Mouse (Mus musculus) activated CD4-positive, CD25-positive, alpha-beta regulatory T cell, adult 9 weeks (primary cell): Measurements from ENCODE around the gene Grb10. TPM values are rescaled to one million over a fixed set of nuclear protein-coding genes. Genes with fewer than 3 reads are reported as not detected.

Experiments used
- polyA plus RNA-seq: library from polyadenylated mRNA; unstranded; fragments of 100-300 nt; shearing (Covaris generic); gene quantifications from one replicate; pipeline ENCODE4 v1.2.1, GENCODE M21; 2017

Grb10 gene
- not detected for polyA plus RNA-seq

DNA sequence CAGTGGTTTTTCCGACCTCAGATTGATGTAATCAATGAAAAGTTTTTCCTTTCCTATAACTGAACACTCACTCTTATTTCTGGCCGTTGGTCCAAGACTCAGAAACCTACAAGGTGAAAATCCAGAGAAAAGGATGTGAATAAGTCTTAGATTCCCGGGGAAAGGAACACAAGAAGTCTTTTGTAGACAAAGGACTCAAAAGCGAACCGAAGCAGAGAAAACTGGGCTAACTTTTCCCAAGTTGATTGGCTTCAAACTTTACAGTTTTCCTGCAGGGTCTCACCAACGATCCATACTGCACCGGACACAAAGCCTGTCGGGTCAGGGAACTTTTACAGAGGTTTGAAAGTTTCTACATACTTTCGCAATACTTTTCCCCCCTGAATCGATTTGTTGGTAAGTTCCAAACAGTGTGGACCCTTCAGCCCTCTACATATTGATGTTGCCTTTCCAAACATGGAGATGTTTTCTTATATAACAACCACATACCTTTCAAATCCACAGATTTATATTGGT, at the start of gene Grb10:
TSS of gene Grb10 (minus strand) at position 214 of the 516 bp plus-strand sequence.

GRCm38 (mm10) chr11:11897645-11898357, 140.7 kb downstream of the Grb10 start, which contains the start of gene Ddc:
Gene Ddc, minus strand, starts transcription at chr11:11898144.

Other genes with a start within 250 kb of the Grb10 start
- gene Fignl1, start 229.7 kb downstream of the Grb10 start, polyA plus RNA-seq: 12.6 TPM
- gene Ddc, start 140.5 kb downstream of the Grb10 start, polyA plus RNA-seq: 4.9 TPM